Mouse (Mus musculus) heart, postnatal 0 days (tissue): ENCODE results near the gene Asb8.

Experiments used
- CTCF ChIP-seq: IDR thresholded peaks from 2 replicates; pipeline ENCODE4 v1.5.1; 2016; ENCODE audit warnings: antibody characterized with exemption, control low read depth, low read depth
- EP300 ChIP-seq: IDR thresholded peaks from 2 replicates; pipeline ENCODE4 v1.6.1; 2016; ENCODE audit warnings: antibody characterized with exemption, low read depth

- TF ChIP-seq CTCF (no peak), EP300 (no peak)
Observed at GRCm38 (mm10) chr15:98142515-98142914, 22.9 kb downstream of the Asb8 start.
